Mouse (Mus musculus): ENCODE measurements around the gene Endou.

- TF ChIP-seq POLR2A (IDR thresholded peaks at IDR 0.05; ENCODE audit: low read depth, low read length) (no peak), CTCF (conservative IDR thresholded peaks at IDR 0.05; ENCODE audit: insufficient read depth, insufficient read length, low read depth, low read length) (no peak)
Measured at GRCm38 (mm10) chr15:97738923-97739322, 7.8 kb upstream of the Endou start.

Data from kidney, adult 2 months (tissue).